Mouse (Mus musculus) C2C12 (cell line): Measurements from ENCODE around the gene Arf3.

Experiments used
- CTCF ChIP-seq: IDR thresholded peaks from one replicate; pipeline ENCODE4 v1.5.1; 2011; ENCODE audit not compliant: control insufficient read depth, insufficient read depth, insufficient read length
- USF1 ChIP-seq: IDR thresholded peaks from one replicate; pipeline ENCODE4 v1.6.1; 2011; ENCODE audit warnings: low read depth, mild to moderate bottlenecking, control low read depth, moderate library complexity

DNA sequence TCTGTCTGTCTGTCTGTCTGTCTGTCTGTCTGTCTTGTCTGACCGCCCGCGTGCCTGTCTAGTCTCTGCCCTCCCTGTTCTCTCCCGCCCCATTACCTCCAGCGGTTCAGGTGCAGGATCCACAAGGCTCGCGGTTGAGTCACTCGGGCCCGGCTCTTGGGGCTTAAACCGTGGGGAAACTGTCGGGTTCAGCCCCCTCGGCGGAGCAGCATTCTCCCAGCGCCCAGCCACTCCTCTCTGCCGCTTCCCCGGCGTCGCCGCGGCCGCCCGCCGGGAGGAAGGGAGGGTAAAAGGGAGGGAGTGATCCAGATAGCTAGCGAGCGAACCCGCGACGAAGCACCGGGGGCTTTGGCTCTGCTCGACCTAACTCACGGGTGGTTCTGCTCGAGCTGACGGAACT is 14.7 kb upstream of the Arf3 start, which contains the start of gene Wnt10b:
- no peak for TF ChIP-seq CTCF
- no peak for TF ChIP-seq USF1
